Mouse (Mus musculus) hindbrain, embryonic 13.5 days (tissue): ENCODE measurements around the gene Slc25a39. TPM values are rescaled to one million over a fixed set of nuclear protein-coding genes. Genes with fewer than 3 reads are reported as not detected.

ENCODE experiments used
- ATAC-seq: fragments of 200-750 bp; cut with Nextera tagmentation; 2 replicates; pipeline ENCODE4 v1.8.0; 2017; ENCODE audit warnings: moderate TSS enrichment; ENCODE audit not compliant: low FRiP score
- H3K27ac ChIP-seq: fragments of 300-500 bp; sonication (generic); 2 replicates; pipeline ENCODE4 v1.5.1; 2015; ENCODE audit warnings: inconsistent platforms, mild to moderate bottlenecking, moderate library complexity
- H3K27me3 ChIP-seq: fragments of 300-500 bp; sonication (generic); 2 replicates; pipeline ENCODE4 v1.6.1; 2015; ENCODE audit warnings: mild to moderate bottlenecking, inconsistent platforms
- H3K36me3 ChIP-seq: fragments of 300-500 bp; sonication (generic); 2 replicates; pipeline ENCODE4 v1.6.1; 2015; ENCODE audit warnings: mild to moderate bottlenecking, inconsistent platforms
- H3K4me1 ChIP-seq: fragments of 300-500 bp; sonication (generic); replicated peaks from 2 replicates; pipeline ENCODE4 v1.6.1; 2015; ENCODE audit warnings: inconsistent platforms
- H3K4me2 ChIP-seq: fragments of 300-500 bp; sonication (generic); 2 replicates; pipeline ENCODE4 v1.6.1; 2015; ENCODE audit warnings: inconsistent platforms, mild to moderate bottlenecking, moderate library complexity
- H3K4me3 ChIP-seq: fragments of 300-500 bp; sonication (generic); 2 replicates; pipeline ENCODE4 v1.5.1; 2015; ENCODE audit warnings: mild to moderate bottlenecking, inconsistent platforms
- H3K9ac ChIP-seq: fragments of 300-500 bp; sonication (generic); 2 replicates; pipeline ENCODE4 v1.6.1; 2015; ENCODE audit warnings: mild to moderate bottlenecking, inconsistent platforms
- H3K9me3 ChIP-seq: fragments of 300-500 bp; sonication (generic); 2 replicates; pipeline ENCODE4 v1.6.1; 2016; ENCODE audit warnings: inconsistent platforms
- WGBS: fragments of 180-500 bp; shearing (Covaris S2); methylation state at CpG from one replicate; pipeline ENCODE4 v1.1.7; 2015; 5-methylcytosine and 5-hydroxymethylcytosine counted together
- polyA plus RNA-seq: library from polyadenylated mRNA; unstranded; fragments of >200 nt; fragmentation: Nextera tagmentation; extraction: Ambion mirVana; gene quantifications from 2 replicates; pipeline ENCODE4 v1.2.1, GENCODE M21; 2015

Gene Slc25a39
- polyA plus RNA-seq: 139 and 147 TPM in 2 replicates

DNA sequence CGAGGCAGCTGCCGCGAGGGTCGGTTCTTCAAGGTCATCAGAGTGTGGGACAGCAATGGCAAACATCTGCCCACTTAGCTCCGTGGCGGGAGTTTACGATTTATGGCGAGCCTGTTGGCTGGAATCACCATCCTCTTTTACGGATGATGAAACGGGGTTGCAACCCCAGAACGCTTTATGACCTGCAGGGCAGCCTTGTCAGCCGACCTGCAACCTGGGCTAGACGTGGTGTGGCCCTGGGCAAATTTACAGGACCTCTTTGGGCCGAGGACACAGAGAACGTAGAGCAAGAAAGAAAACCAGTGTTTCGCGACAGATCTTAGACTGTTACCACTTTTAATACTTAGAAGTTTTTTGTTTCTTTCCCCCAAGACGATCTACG lies at the start of gene Slc25a39:
TSS of gene Slc25a39 (minus strand) at position 113 of the 382 bp plus-strand sequence.
- Histone ChIP-seq H3K27ac (peak within 1 kb of the TSS; percentile 92), H3K36me3 (peaks cover 22% of the 10 kb centered on the region), H3K9ac (peak within 1 kb of the TSS; percentile 93), H3K27me3 (no peaks in the 10 kb centered on the region), H3K4me1 (peaks cover 34% of the 10 kb centered on the region), H3K4me2 (peak within 1 kb of the TSS; percentile 93), H3K9me3 (no peaks in the 10 kb centered on the region), H3K4me3 (peak within 1 kb of the TSS; percentile 77)
- ATAC-seq: no peak
- 1% methylated on average over 19 of the region's 19 CpGs for WGBS

DNA sequence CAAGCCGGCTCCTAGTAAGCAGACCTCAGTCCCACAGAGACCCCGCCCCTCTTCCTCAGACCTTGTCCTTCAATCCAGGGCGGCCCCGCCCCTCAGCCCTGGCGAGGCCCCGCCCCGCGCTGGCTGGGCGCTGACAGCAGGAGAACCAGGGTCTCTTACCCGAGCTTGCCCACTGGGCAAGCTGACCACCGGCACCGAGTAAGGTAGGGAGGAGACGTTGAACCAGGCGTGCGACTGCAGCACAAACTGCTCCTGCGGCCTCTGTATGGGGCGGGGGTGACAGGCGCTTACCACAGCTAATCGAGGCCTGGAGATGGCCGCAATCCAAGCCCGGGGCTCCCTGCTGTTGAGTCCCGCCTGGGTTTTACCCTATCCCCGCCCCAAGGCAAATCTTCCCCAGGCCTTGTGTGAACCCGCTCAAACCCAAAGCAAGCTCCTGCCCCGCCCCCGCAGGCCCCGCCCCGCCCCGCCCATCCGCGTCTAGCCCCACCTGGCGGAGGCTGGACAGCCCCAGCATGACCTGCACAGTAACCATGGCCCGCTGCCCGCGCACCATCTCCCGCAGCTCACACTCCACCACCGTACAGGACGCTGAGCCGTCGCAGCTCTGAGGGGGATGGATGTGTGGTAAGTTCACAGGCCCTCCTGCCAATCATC lies 48.1 kb upstream of the Slc25a39 start:
- under 1% methylated on average over 33 of the region's 40 CpGs for WGBS
- H3K36me3 ChIP-seq: no peaks in the 10 kb centered on the region
- H3K9me3 ChIP-seq: no peaks in the 10 kb centered on the region
- peak overlapping the region; percentile 78 for H3K9ac ChIP-seq
- ATAC-seq: peak; percentile 87
- peak overlapping the region; percentile 60; the same call in 1 of the 2 replicates for H3K27ac ChIP-seq
- H3K27me3 ChIP-seq: peaks cover 42% of the 10 kb centered on the region
- peak overlapping the region; percentile 51 for H3K4me3 ChIP-seq
- H3K4me2 ChIP-seq: peak overlapping the region; percentile 78
- peaks cover 16% of the 10 kb centered on the region for H3K4me1 ChIP-seq

DNA sequence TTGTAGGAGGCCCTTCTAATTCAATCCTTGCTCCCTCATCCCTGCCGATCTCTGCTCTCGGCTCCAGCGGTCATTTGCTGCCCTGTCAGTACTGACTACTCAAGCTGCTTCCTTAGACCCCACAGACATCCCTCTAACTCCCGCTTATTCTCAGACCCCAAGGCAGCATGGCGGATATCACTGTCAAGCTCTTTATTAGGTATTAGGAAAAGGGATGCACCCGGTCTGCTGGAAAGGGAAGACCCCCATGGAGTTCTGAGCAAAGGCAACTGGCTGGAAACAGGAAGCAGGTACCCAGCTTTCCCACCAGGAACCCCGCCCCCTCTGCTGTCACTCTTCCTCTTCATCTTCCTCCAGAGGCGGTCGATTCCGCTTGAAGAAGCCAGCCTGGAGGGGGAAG lies 45.4 kb upstream of the Slc25a39 start:
- H3K9ac ChIP-seq: no peak overlapping the region
- no peak overlapping the region for H3K4me3 ChIP-seq
- peaks cover 22% of the 10 kb centered on the region for H3K4me1 ChIP-seq
- H3K9me3 ChIP-seq: no peaks in the 10 kb centered on the region
- no peak overlapping the region for H3K27ac ChIP-seq
- H3K36me3 ChIP-seq: no peaks in the 10 kb centered on the region
- H3K4me2 ChIP-seq: no peak overlapping the region
- no peak for ATAC-seq
- H3K27me3 ChIP-seq: peaks cover 53% of the 10 kb centered on the region
- WGBS: 19% methylated on average over 10 of the region's 10 CpGs

DNA sequence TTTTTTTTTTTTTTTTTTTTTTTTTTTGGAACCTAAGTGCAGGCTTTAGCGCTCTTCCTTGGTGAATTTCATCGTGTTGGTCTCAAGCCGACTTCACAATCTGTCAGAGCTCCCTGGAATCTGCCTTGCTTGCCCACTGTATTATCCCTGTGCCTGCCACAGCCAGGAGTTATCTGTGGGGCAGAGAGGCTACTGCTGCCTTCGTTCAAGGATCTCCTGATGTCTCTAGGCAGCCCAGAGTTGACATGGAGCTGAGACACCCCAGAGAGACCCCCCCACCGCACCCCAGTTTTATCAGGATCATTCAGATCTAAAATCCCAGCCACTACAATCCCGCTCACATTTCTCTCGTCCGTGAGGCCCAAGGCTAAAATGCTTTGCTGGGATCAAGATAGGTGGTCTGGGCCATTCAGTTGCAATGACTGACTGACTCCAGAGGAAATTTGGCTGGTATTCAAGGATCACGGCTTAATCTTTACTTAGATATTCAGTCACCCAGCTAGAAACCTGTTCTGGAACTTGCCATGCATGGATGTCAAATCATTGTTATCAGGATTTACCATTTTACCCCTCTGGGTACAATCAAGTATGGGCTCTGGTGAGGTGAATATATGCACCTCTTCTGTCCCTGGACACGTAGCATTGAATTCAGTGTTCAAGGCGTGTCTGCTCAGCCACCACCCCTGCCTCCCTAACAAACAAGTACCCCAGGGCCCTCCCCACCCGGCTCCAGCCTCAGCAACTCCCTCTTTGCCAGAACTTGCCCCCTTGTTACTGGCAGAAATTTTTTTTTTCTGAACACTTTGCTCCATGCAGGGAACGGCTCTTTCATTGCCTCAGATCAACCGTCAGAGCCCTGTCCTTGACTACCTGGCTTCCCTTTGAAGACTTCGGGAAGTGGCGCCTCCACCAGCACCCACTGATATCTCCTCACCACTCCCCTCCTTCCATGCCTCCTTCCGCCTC lies 41.6 kb upstream of the Slc25a39 start:
- ATAC-seq: no peak
- Histone ChIP-seq H3K9me3 (no peaks in the 10 kb centered on the region), H3K4me1 (peaks cover 33% of the 10 kb centered on the region), H3K36me3 (no peaks in the 10 kb centered on the region), H3K4me2 (no peak overlapping the region), H3K27me3 (peaks cover 37% of the 10 kb centered on the region), H3K4me3 (no peak overlapping the region), H3K27ac (no peak overlapping the region), H3K9ac (no peak overlapping the region)
- WGBS: 56% methylated on average over 17 of the region's 17 CpGs

DNA sequence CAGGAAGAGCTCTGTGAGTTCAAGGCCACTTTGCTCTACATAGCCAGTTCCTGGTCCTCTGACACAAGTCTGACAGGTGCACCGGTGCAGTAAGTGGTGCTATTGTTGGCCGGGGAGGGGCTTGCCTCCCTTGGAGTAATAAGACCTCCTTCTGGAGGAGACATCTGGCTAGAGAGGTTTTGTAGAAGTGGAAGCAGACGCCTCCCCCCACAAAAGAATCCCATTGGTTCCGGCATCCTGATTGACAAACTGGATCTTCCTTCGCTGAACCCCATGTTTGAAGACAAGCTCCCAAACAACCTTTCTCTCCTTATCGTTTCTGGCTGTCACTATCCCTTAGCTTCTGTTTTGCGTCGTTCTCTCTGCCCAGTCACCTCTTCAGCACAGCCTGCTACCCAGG lies 40.6 kb upstream of the Slc25a39 start:
- Histone ChIP-seq H3K4me3 (peak overlapping the region; percentile 96; the same call in 1 of the 2 replicates), H3K36me3 (peaks cover 6% of the 10 kb centered on the region), H3K4me2 (no peak overlapping the region), H3K4me1 (peaks cover 42% of the 10 kb centered on the region), H3K27me3 (peaks cover 32% of the 10 kb centered on the region), H3K27ac (0 out of 2 replicates have a peak overlapping the region, but pooled peaks have one; percentile 98), H3K9ac (no peak overlapping the region), H3K9me3 (no peaks in the 10 kb centered on the region)
- 16% methylated on average over 8 of the region's 8 CpGs for WGBS
- ATAC-seq: no peak

DNA sequence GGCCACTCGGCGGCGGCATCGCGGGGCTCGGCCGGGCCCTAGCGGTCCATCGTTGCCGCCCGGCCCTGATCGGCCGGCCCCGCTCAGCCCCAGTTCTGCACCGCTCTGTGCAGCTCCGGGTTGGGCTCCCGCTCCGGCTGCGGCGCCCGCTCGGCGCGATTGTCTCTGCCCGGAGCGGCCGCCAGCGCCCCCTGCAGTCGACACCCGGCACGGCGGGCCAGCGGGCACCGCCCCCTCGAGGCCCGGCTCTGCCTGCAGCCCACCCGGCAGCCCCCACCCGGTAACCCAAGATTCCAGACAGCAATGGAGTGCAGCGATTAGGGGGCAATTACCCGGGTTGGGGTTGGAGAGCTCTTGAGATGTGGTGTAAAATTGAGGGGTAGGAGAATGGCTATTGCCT lies 39.8 kb upstream of the Slc25a39 start, which contains the start of gene Fam171a2:
TSS of gene Fam171a2 (minus strand) at position 186 of the 400 bp plus-strand sequence.
- ATAC-seq: peak; percentile 81
- Histone ChIP-seq H3K9me3 (no peaks in the 10 kb centered on the region), H3K9ac (peak within 1 kb of the TSS; percentile 100), H3K4me3 (peak within 1 kb of the TSS; percentile 96), H3K4me2 (peak within 1 kb of the TSS; percentile 94), H3K36me3 (peaks cover 13% of the 10 kb centered on the region), H3K27me3 (peaks cover 24% of the 10 kb centered on the region), H3K27ac (peak within 1 kb of the TSS; percentile 98), H3K4me1 (peaks cover 45% of the 10 kb centered on the region)
- 0% methylated on average over 35 of the region's 40 CpGs for WGBS

DNA sequence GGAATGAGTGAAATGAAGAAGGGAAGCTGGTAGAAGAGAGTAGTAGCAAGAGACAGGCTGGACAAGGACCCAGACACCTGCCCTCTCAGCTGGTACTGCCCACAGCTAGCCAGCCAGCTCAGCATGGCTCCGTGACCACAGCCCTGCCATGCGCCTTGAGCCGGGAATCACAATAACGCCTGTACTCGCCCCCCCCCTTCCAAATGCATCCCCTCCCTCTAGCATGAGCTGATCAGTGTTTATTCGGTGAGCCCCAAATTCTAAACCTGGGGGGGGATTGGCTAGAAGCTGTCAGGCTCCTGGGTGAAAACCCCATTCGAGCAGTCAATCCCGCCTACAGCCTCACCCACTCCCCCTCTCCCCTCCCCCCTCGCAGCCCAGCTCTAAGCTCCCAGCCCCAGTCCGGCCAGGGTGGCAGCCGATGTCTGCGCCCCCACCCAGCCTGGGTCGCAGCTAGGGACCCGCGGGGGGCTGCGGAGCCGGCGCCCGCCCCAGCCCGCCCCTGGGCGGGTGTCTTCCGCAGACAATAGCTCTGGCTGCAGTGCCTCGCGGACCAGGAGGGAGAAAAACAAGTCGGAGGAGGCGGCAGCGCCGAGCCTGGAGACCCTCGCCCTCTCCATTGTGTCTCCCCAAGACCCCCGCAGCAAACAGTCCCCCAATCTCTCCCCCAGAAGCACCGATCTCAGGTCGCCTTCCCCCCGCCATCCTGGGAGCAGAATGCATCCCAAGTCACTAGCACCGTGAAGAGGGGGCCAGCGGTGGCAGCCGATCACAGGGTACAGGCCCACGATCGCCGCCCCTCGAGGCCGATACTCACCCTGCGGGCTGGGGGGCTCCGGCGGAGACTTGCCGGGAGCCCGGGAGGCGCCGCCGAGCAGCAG lies 39.1 kb upstream of the Slc25a39 start:
- peak overlapping the region; percentile 96 for H3K4me3 ChIP-seq
- peak overlapping the region; percentile 98 for H3K27ac ChIP-seq
- H3K9me3 ChIP-seq: no peaks in the 10 kb centered on the region
- peaks cover 19% of the 10 kb centered on the region for H3K27me3 ChIP-seq
- peaks cover 19% of the 10 kb centered on the region for H3K36me3 ChIP-seq
- ATAC-seq: peak; percentile 63
- under 1% methylated on average over 47 of the region's 49 CpGs for WGBS
- H3K4me1 ChIP-seq: peaks cover 45% of the 10 kb centered on the region
- H3K9ac ChIP-seq: peak overlapping the region; percentile 100
- peak overlapping the region; percentile 94 for H3K4me2 ChIP-seq

DNA sequence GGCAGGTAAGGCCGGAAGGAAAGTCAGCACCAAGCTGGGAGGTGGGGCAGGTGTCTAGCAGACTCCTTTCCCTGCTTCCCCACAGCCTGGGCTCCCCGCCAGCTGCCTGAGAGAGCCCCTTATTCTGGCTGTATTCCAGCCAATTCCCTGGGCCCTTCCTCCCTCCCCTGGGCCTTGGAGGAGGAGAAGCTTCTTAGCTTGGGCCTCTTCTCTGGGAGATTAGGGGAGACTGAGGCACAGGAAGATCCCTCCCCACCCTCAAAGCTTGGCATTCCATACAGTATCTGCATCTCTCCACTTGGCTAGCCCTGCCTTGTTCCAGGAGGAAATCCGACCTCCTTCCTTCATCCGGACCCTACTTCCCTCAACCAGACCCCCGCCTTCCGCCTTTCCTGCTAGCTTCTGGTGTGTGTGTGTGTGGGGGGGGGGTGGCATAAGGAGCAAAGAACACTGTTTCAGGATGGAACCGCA lies 38.2 kb upstream of the Slc25a39 start:
- WGBS: 7% methylated on average over 7 of the region's 7 CpGs
- Histone ChIP-seq H3K9ac (peak overlapping the region; percentile 100), H3K36me3 (peaks cover 28% of the 10 kb centered on the region), H3K9me3 (no peaks in the 10 kb centered on the region), H3K27ac (peak overlapping the region; percentile 98), H3K4me2 (peak overlapping the region; percentile 94), H3K4me1 (peaks cover 45% of the 10 kb centered on the region), H3K4me3 (peak overlapping the region; percentile 96), H3K27me3 (peaks cover 21% of the 10 kb centered on the region)
- peak; percentile 6; the same call in 1 of the 2 replicates for ATAC-seq

DNA sequence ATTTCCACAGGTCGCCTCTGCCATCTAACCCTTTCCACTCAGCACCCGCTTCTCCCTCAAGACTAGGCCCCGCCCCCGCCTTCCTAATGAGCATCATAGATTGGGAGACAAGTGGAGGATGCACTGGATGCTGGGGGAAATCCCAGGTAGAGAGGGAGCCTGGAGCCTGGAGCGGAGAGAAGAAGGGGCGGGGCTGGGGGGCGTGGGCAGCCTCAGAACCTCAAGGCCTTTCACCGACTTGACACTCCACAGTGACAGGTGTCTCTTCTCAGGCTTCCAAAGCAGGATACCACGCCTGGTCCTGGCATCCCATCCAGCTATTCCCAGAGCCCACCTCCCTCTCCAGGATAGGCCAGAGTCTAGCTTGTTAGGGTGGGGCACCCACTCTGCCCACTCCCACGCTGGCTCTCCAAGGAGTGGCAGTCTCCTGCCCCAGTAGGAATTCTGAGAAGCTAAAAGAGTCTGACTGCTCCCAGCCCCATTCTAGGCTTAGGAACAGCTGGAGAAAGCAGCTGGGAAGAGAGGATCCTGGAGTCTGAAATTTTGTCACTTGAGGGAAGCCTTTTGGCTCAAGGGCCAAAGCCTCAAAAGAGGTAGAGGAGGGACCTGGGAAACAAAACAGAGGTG lies 37.6 kb upstream of the Slc25a39 start:
- peaks cover 34% of the 10 kb centered on the region for H3K36me3 ChIP-seq
- peak; percentile 16; the same call in 1 of the 2 replicates for ATAC-seq
- H3K9me3 ChIP-seq: no peaks in the 10 kb centered on the region
- WGBS: 10% methylated on average over 10 of the region's 10 CpGs
- peaks cover 26% of the 10 kb centered on the region for H3K27me3 ChIP-seq
- H3K27ac ChIP-seq: peak overlapping the region; percentile 98
- H3K9ac ChIP-seq: peak overlapping the region; percentile 100
- peaks cover 45% of the 10 kb centered on the region for H3K4me1 ChIP-seq
- peak overlapping the region; percentile 94 for H3K4me2 ChIP-seq
- H3K4me3 ChIP-seq: peak overlapping the region; percentile 96

DNA sequence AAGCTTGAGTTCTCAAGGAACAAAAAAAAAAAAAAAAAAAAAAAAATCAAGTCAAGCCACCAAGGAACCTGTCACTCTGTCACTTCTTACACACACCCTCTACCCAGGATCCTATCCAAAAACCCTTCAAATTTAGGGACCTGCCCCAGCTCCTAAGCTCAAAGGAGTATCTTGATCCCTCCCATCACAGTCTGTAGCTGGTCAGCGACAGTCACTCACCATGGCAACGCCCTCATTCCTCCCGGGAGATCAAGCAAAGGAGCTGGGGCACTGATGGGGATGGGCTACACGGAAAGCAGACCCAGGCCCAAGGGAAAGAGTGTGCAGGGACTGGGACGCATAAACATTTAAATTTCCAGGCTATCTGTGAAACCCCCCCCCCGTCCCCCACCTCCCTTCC lies 37.0 kb upstream of the Slc25a39 start:
- 9% methylated on average over 6 of the region's 6 CpGs for WGBS
- Histone ChIP-seq H3K27me3 (peaks cover 28% of the 10 kb centered on the region), H3K4me1 (peaks cover 45% of the 10 kb centered on the region), H3K9ac (peak overlapping the region; percentile 100), H3K27ac (peak overlapping the region; percentile 98), H3K4me2 (peak overlapping the region; percentile 94), H3K9me3 (no peaks in the 10 kb centered on the region), H3K36me3 (peaks cover 40% of the 10 kb centered on the region), H3K4me3 (peak overlapping the region; percentile 96)
- no peak for ATAC-seq

DNA sequence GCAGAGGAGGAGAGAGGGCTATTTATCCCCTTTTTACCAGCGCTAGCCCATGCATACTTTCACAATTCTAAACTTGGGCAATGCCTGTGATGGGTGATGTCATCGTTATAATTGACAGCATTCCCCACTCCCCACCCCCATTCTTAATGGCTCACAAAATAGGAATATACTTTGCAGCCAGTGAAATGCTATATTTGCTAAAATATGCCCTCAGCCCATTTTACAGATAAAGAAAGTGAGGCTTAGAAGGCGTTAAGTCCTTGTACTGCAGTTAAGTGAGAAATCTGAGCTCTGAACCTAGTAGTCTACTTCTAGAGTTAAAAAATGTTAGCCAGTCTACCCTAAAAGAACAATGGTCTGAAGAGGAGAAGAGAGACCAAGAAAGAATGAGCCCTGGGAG lies 36.6 kb upstream of the Slc25a39 start:
- WGBS: 72% methylated on average over 3 of the region's 3 CpGs
- peak overlapping the region; percentile 94 for H3K4me2 ChIP-seq
- H3K4me3 ChIP-seq: no peak overlapping the region

More for the DNA sequence above, 36.6 kb upstream of the Slc25a39 start:
- Histone ChIP-seq H3K9ac (peak overlapping the region; percentile 46), H3K27ac (no peak overlapping the region), H3K36me3 (peaks cover 44% of the 10 kb centered on the region), H3K9me3 (no peaks in the 10 kb centered on the region), H3K27me3 (peaks cover 28% of the 10 kb centered on the region), H3K4me1 (peaks cover 45% of the 10 kb centered on the region)
- no peak for ATAC-seq
